Mouse (Mus musculus) brain, embryonic 14.5 days (tissue): ENCODE results near the gene App.

ENCODE experiments used
- CTCF ChIP-seq: fragments of 200-500 bp; IDR thresholded peaks from 2 replicates; pipeline ENCODE4 v1.5.1; 2012; ENCODE audit warnings: inconsistent platforms, mild to moderate bottlenecking, moderate library complexity, borderline replicate concordance; ENCODE audit not compliant: insufficient read depth, insufficient read length; ENCODE audit errors: extremely low read depth
- POLR2A ChIP-seq: fragments of 200-500 bp; IDR thresholded peaks from 2 replicates; pipeline ENCODE4 v1.6.1; 2012; ENCODE audit warnings: mild to moderate bottlenecking, inconsistent platforms, borderline replicate concordance; ENCODE audit not compliant: poor library complexity, insufficient read depth, insufficient read length, severe bottlenecking; ENCODE audit errors: extremely low read depth

- no peak for TF ChIP-seq CTCF
- no peak for TF ChIP-seq POLR2A
These were observed 242.5 kb downstream of the App start for GRCm38 (mm10) chr16:84931024-84931423.
